Comparison of ENCODE assay signal across 30 mouse cellular contexts in the genomic region with DNA sequence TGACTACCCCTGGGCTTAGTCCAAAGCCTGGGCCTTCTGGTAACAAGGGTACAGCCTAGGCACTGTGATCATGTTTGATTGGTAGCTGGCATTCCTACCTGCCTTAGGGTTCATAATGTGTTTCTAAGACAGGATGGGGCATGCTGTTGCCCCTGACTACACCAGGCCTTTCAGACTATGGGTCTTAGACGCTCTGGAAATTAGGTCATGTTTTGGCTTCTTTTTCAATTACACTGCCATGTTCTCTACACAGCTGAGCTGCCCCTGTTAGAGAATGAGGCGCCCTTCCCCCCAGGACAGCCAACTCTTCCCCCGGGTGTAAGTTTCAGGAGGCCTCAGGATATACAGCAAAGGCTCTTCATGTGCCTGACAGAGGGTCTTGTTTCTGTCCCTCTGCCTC. TPM values are rescaled to one million over a fixed set of nuclear protein-coding genes. Genes with fewer than 3 reads are reported as not detected.
A peak's percentile ranks its signal among the peaks of the same experiment; 100 is the strongest.
DNase-seq lines count a peak whose midpoint lies in the region; ATAC-seq and TF ChIP-seq lines count a peak whose summit lies in the region.
"Had no signal": no experiment of that assay in that cellular context is flagged by ENCODE, and none has a peak within 500 bp of the region (broad histone marks: within the 10 kb centered on the region; RNA-seq: fewer than 3 reads in every experiment).

No protein-coding gene starts in this region.

- peak; percentile 70; the same call in 1 of the 2 replicates for ATAC-seq in forebrain, embryonic 16.5 days
- no peak for ATAC-seq in forebrain, embryonic 14.5 days
- ATAC-seq in neural tube, embryonic 14.5 days (ENCODE audit: low read depth) = peak; percentile 31; the same call in 1 of the 2 replicates
- ATAC-seq: CD4-positive, CD25-positive, alpha-beta regulatory T cell, adult 4 months; inflammation-experienced regulatory T-cells, adult 6 months; midbrain, embryonic 15.5 days had no signal

- H3K36me3 ChIP-seq in forebrain, embryonic 16.5 days (ENCODE audit: control insufficient read depth, insufficient read depth) = peaks cover 20% of the 10 kb centered on the region; the same call in 1 of the 2 replicates
- peaks cover 67% of the 10 kb centered on the region for H3K36me3 ChIP-seq in forebrain, embryonic 14.5 days (ENCODE audit: control insufficient read depth, insufficient read depth, low read length)
- peaks cover 22% of the 10 kb centered on the region for H3K36me3 ChIP-seq in neural tube, embryonic 14.5 days (ENCODE audit: control insufficient read depth, insufficient read depth, low read length)

- 55% methylated on average over 3 of the region's 3 CpGs for WGBS in forebrain, embryonic 16.5 days
- WGBS in forebrain, embryonic 14.5 days = 71% methylated on average over 3 of the region's 3 CpGs
- 82% methylated on average over 3 of the region's 3 CpGs for WGBS in neural tube, embryonic 14.5 days

- H3K27ac ChIP-seq in forebrain, embryonic 16.5 days (ENCODE audit: low read length) = no peak overlapping the region
- H3K27ac ChIP-seq in forebrain, embryonic 14.5 days (ENCODE audit: low read depth, low read length) = no peak overlapping the region
- H3K27ac ChIP-seq in layer of hippocampus, adult 2 months = peak overlapping the region; percentile 52; the same call in 1 of the 2 replicates
- H3K27ac ChIP-seq in neural tube, embryonic 14.5 days (ENCODE audit: low read depth, low read length) = no peak overlapping the region
- H3K27ac ChIP-seq: embryonic facial prominence, embryonic 15.5 days; heart, embryonic 15.5 days; left cerebral cortex, adult 2 months; limb, embryonic 12.5 days; liver, embryonic 15.5 days; midbrain, embryonic 10.5 days; midbrain, embryonic 15.5 days; stomach, postnatal 0 days had no signal

- TF ChIP-seq CTCF in layer of hippocampus, adult 2 months (conservative IDR thresholded peaks at IDR 0.05) = no peak

- no peaks in the 10 kb centered on the region for H3K27me3 ChIP-seq in forebrain, embryonic 16.5 days (replicated peaks; ENCODE audit: control insufficient read depth, insufficient read depth, low read length)
- H3K27me3 ChIP-seq in forebrain, embryonic 14.5 days (replicated peaks; ENCODE audit: control insufficient read depth, insufficient read depth, low read length) = no peaks in the 10 kb centered on the region
- no peaks in the 10 kb centered on the region for H3K27me3 ChIP-seq in neural tube, embryonic 14.5 days (ENCODE audit: control insufficient read depth, insufficient read depth, low read length)
- H3K27me3 ChIP-seq: embryonic facial prominence, embryonic 15.5 days; heart, embryonic 15.5 days; limb, embryonic 12.5 days; liver, embryonic 15.5 days; midbrain, embryonic 15.5 days had no signal

- no peaks in the 10 kb centered on the region for H3K9me3 ChIP-seq in forebrain, embryonic 16.5 days (ENCODE audit: control insufficient read depth, low read length)
- H3K9me3 ChIP-seq in forebrain, embryonic 14.5 days (replicated peaks; ENCODE audit: control insufficient read depth, low read length) = no peaks in the 10 kb centered on the region
- no peaks in the 10 kb centered on the region for H3K9me3 ChIP-seq in neural tube, embryonic 14.5 days (ENCODE audit: control insufficient read depth, low read length)
- H3K9me3 ChIP-seq: embryonic facial prominence, embryonic 15.5 days; heart, embryonic 15.5 days; limb, embryonic 12.5 days; liver, embryonic 15.5 days; midbrain, embryonic 10.5 days; midbrain, embryonic 15.5 days had no signal

- no peaks in the 10 kb centered on the region for H3K4me1 ChIP-seq in forebrain, embryonic 16.5 days (replicated peaks; ENCODE audit: control insufficient read depth, insufficient read depth, low read length)
- H3K4me1 ChIP-seq in forebrain, embryonic 14.5 days (ENCODE audit: control insufficient read depth, insufficient read depth, low read length) = no peaks in the 10 kb centered on the region
- peaks cover 3% of the 10 kb centered on the region; the same call in 1 of the 2 replicates for H3K4me1 ChIP-seq in neural tube, embryonic 14.5 days (ENCODE audit: control insufficient read depth, insufficient read depth, low read length)
- H3K4me1 ChIP-seq: limb, embryonic 12.5 days; midbrain, embryonic 15.5 days had no signal

- no peak overlapping the region for H3K9ac ChIP-seq in forebrain, embryonic 16.5 days (replicated peaks; ENCODE audit: low read depth, low read length)
- no peak overlapping the region for H3K9ac ChIP-seq in forebrain, embryonic 14.5 days (ENCODE audit: low read length)
- H3K9ac ChIP-seq in neural tube, embryonic 14.5 days (replicated peaks; ENCODE audit: low read depth, low read length) = no peak overlapping the region
- H3K9ac ChIP-seq: embryonic facial prominence, embryonic 15.5 days; heart, embryonic 15.5 days; limb, embryonic 12.5 days; liver, embryonic 15.5 days; lung, embryonic 14.5 days; midbrain, embryonic 15.5 days had no signal

- no peak overlapping the region for H3K4me3 ChIP-seq in forebrain, embryonic 16.5 days (replicated peaks; ENCODE audit: low read length)
- H3K4me3 ChIP-seq in forebrain, embryonic 14.5 days (ENCODE audit: low read depth, low read length) = no peak overlapping the region
- no peak overlapping the region for H3K4me3 ChIP-seq in layer of hippocampus, adult 2 months
- no peak overlapping the region for H3K4me3 ChIP-seq in neural tube, embryonic 14.5 days (ENCODE audit: low read depth, low read length)
- H3K4me3 ChIP-seq: embryonic facial prominence, embryonic 15.5 days; heart, embryonic 15.5 days; left cerebral cortex, adult 2 months; limb, embryonic 12.5 days; liver, embryonic 15.5 days; midbrain, embryonic 10.5 days; midbrain, embryonic 15.5 days; myocyte had no signal

- no peak for DNase-seq in forebrain, embryonic 14.5 days (ENCODE audit: low spot score)
- no peak for DNase-seq in layer of hippocampus, adult 2 months (ENCODE audit: low spot score in 2 of 2)
- DNase-seq in layer of hippocampus, adult 18-20 months (ENCODE audit: low spot score in 2 of 2) = no peak
- no peak for DNase-seq in gastrocnemius, adult 18-20 months (ENCODE audit: low spot score)
- DNase-seq in lung, postnatal 36 days = no peak
- DNase-seq: adrenal gland, postnatal 14 days; cerebellum, adult 11-12 months; cerebellum, adult 9-11 months; embryo, embryonic 11 days; gastrocnemius, postnatal 10 days; kidney, adult 11 months; kidney, postnatal 14 days; lung, embryonic 14.5 days; lung, postnatal 14 days; right cerebral cortex, postnatal 4 days; thymus, adult 18-20 months; thymus, postnatal 25 days had no signal

- H3K4me2 ChIP-seq in forebrain, embryonic 16.5 days (ENCODE audit: low read length) = no peak overlapping the region
- H3K4me2 ChIP-seq in forebrain, embryonic 14.5 days (ENCODE audit: low read length) = no peak overlapping the region
- no peak overlapping the region for H3K4me2 ChIP-seq in neural tube, embryonic 14.5 days (ENCODE audit: low read depth, low read length)
- H3K4me2 ChIP-seq: embryonic facial prominence, embryonic 15.5 days; heart, embryonic 15.5 days; limb, embryonic 12.5 days; liver, embryonic 15.5 days; lung, embryonic 14.5 days; midbrain, embryonic 15.5 days had no signal

RNA-seq across cellular contexts. Expression of a gene that starts 50.6 kb away (rescaled TPM):
- 12.5 and 18.3 TPM in 2 replicates for polyA plus RNA-seq in forebrain, embryonic 16.5 days (2015; fragmentation: Nextera tagmentation; extraction: Ambion mirVana)
- polyA plus RNA-seq in forebrain, embryonic 14.5 days (2014; fragmentation: Nextera tagmentation; extraction: Ambion mirVana) = 20.1 and 30.1 TPM in 2 replicates
- total RNA-seq in layer of hippocampus, adult 2 months (2021) = 10 to 100 TPM; 10.9 to 13.2 TPM
- 10 to 100 TPM; 15.8 to 21.7 TPM for total RNA-seq in layer of hippocampus, adult 18-20 months (2021)
- polyA plus RNA-seq in neural tube, embryonic 14.5 days (2014; fragmentation: Nextera tagmentation; extraction: Ambion mirVana) = 3.2 and 13.6 TPM in 2 replicates
- 100 to 1,000 TPM; 101 to 168 TPM for total RNA-seq in gastrocnemius, adult 18-20 months (2021)

Comparison
In these comparisons a context has a peak if more than half of its experiments do, and no peak if none do; other contexts are left out.
1. RNA of a gene that starts 50.6 kb away (total RNA-seq): 101 to 168 TPM in gastrocnemius, adult 18-20 months; 15.8 to 21.7 TPM in layer of hippocampus, adult 18-20 months and 10.9 to 13.2 TPM in layer of hippocampus, adult 2 months; every median in the first group is over 4 times any median in the second.